Mouse (Mus musculus) testis, postnatal 10 days (tissue): ENCODE data around the gene Rac2.

Source experiments
- DNase-seq: peaks from one replicate; pipeline ENCODE4 v3.0.0; 2021; ENCODE audit warnings: low spot score

Rac2 gene

DNA sequence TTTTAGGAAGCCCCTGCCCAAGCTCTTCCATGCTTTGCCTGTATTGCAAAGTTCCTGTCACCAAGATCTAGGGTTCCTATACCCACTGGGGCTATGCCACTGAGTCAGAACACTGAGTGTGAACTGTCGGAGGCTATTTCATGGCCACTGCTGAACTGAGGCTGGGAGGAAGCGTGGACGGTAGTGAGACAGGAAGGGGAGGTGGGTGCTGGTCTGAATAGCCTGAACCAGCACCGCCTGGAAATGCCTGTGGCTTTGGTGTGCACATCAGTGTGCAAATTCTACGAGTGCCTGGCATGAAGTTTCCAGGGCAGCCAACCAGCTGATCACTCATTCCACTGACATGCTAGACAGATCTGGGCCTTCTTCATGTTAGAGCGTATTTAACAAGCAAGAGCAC is 50.7 kb downstream of the Rac2 start:
- DNase-seq: no peak

DNA sequence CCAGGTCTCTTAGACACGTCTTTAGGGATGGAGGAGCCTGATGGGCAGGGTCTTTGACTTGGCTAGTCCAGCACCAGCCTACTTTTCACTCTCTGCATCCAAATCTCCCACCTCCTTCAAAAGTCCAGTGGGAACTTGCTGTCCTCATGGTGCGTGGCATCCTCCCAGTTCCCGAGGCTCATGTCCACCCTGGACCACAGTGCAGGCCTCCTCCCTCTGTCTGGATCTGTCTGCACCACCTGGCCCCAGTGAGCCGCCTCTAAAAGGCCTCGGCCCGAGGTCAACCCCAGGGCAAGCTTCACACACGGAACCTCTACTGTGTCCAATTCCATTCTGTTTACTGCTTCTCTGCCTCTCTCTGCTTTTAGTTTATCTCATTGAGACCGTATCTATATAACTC is 51.3 kb downstream of the Rac2 start:
- DNase-seq: no peak

DNA sequence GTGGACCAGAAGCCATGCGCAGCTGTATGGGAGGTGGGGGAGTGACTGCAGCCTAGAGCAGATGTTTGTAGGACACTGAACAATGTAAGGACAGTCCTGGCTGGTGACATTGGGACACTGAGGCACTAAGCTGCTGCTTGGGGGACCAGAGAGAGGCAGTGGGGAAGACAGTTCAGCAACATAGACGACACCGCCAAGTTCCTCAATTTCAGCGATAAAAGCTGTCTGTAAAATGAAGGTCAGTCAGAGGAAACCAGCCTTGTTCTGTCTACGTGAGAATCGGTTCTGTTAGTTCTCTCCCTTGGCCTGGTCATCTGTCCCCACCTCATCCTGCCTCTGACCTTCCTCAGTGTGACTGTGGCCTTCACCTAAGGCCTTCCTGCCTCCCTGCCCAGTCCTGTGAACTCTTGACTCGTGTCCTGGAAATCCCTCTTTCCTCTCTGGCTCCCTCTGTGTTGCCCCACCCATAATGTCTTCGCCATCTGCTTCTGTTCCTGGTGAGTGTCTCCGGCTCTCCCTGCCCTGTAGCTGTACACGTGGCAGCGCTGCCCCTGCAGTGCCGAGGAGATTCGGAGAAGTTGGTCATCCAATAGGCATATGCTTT is 52.4 kb downstream of the Rac2 start:
- no peak for DNase-seq

DNA sequence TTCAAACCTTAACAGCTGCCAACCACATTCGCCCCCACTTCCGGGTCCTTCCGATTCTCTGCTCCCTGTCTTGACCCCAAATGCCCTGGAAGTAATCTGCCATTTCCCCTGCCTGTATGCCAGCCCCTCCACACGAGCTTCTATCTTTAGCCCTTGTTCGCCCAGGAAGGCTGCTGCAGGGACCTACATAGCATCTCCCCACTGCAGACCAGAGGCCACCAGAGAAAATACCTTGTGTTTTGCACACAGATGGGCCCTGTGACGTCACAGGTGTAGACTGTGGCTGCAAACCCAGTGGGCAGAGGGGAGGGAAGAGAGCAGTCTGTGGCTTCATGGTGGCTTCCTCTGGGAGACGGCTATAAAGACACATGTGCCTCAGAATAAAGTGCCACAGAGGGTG is 54.4 kb downstream of the Rac2 start:
- no peak for DNase-seq

DNA sequence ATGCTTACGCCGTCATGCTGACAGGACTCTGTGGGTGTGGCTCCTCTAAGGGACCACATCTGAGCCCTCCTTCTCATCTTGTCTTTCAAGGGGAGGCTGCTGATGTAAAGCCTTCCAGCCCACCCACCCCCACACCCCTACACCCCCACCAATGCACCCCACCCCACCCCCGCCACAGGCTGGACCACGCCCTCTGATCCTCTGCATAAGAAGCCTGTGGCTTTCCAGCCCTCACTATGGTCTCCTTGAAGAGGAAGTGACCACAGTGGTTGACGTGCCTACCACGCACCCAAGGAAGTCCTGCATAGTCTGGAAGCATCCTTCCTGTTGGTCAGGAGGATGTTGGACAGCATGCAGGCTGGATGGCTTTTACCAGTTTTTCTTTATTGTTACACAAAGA is 56.8 kb downstream of the Rac2 start:
- no peak for DNase-seq

DNA sequence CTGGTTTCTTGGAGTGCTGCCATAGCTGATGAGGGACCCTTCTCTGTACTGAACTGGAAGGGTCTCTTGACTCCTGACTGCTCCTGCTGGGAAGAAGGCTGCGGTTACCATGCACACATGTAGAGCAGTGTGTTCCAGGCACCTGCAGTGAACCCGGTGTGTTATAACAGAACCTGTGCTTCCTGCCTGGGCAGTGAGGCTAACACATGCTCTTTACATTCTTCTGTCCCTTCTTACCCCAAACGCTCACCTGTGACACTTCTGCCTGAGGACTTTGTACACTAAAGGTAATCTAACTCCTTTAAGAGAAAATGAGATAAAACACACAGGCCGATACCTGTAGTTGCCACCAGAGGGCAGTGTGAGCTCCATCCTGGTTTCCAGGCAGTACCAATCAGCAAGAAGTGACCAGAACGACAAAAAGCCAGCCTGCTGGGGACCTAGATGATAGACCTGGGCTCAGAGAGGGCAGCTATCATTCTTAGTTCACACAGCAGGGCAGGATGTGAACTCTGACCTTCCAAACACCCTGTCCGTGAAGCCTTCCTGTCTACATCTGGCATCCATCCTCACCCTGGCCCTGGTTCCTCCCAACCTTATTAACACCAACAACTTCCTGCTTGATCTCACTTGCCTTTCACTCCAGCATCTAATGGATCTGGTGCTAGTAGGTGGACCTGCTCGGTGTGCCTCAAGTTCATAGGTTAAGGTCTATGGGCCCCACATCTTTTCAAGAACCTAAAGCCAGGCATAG is 58.0 kb downstream of the Rac2 start:
- DNase-seq: peak; percentile 87

DNA sequence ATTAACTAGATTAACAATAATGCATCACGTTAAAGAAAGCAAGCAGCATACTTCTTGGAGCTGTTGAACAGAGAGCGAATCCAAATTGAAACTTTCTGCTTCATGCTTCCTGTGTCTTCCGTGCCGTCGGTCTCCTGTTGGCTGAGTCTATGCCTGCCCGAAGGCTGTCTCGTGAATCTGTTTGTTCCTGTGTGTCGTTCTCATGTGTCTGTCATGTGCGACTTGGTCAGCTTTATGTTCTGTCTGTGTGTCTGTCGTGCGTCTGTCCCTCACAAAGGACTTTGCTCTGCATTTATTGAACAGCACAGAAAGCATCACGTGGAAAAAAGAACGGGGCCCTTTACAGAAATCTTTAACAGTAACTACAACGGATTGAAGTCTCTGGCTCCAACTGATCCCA is 59.6 kb downstream of the Rac2 start:
- no peak for DNase-seq

DNA sequence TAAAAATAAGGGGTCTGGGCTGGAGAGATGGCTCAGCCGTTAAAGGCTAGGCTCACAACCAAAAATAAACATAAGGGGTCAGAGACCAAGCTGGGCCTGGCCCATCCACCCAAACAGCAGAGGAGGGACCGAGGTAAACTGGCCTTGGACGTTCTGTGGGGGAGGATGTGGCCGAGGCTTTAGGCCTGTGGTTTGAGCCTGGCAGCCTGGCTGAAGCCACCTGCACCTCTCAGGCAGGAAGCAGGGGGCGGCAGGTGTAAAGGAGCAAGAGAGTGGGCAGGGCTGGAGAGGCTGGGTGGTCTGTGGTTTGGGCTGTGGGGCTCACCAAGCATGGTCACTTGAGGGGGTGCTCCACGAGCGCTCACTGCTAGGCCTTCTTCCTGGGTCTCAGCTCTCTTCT is 60.6 kb downstream of the Rac2 start:
- no peak for DNase-seq

DNA sequence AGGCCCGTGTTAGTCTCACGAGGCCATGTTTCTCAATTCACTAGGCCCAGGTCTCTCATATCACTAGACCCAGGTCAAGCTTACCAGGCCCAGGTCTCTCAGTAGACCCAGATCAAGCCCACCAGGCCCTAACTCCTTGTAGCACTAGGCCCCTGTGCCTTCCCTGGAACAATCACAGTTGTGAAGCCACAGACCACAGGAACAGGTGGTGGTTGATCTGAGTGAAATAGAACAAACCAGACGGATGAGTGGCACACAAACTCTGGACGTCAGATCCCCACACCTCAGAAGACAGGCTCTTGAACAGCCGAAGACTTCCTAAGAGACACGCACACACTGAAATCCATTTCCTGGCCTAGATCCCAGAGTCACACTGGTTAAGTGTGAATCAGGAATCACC is 61.8 kb downstream of the Rac2 start:
- no peak for DNase-seq

DNA sequence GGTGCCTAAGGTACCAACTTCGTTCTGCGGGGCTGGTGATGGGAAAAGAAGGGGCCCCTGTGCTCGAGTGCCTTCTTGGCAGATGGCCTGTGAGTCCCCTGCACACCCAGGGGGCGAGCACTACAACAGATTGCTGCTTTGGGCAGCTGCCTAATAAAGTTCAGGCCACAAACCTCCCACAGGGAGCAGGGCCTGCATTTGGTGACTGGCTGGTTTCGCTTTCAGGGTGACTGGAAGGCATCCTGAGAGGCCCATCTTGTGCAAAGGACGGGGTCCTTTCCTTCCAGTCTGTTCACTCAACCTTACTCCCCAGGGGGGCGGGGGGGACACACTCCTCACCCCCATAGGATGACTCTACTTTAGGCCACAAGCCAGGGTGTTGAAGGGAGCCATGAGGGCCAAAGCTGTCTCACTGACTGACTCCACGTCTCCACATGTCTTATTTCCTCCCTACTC is 62.4 kb downstream of the Rac2 start:
- no peak for DNase-seq

DNA sequence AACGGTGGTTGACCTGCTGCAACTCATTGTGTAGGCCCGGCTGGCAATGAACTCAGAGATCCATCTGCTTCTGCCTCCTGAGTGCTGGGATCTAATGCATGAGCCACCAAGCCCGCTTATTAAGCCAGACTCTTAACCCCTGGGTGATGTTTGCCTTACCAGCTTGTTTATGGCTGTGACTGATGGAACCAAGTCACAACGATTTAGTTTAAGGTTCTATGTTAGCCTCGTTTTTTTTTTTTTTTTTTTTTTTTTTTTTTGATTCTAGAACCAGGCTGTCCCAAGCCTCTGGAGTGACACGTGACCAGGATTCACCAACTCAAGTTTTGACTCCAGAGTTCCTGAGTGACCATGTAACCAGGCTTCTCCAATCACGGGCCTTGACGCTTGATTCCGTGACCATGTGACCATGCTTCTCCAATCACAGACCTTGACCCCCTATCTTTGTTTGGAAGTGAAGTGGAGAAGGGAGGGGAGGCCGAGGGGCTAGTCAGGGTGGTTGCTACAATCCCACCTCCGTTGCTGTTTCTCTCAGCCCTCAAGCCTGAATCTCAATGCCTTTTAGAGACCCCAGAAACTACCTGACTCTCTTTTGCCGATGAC is 63.2 kb downstream of the Rac2 start:
- DNase-seq: no peak
